Mouse (Mus musculus) cerebral cortex, adult 2 months (tissue): ENCODE results near the gene Mcoln2.

Experiments used
- WGBS: fragments of 180-500 bp; shearing (Covaris S2); methylation state at CpG from one replicate; pipeline ENCODE4 v1.1.7; 2018; 5-methylcytosine and 5-hydroxymethylcytosine counted together

Gene Mcoln2

DNA sequence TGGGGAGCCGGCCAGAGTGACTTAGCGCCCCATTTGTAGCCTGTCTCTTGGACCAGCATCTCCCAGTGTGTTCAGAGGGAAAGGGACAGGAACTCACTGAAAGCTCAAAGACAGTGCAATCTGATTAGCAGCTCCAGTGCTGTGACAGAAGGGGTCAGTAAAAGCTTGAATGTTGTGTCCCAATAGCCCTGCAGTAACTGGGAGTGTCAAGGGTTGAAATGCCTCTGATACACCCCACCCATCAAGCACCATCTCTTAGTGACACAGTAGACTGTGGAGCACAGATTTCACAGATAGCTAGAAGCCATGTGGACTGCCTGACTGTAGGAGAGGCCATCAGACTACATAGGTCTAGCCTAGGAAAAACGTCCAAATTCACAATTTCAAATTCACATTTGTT, 77.8 kb downstream of the Mcoln2 start:
- whole genome bisulfite sequencing = 78% methylated on average over 3 of the region's 3 CpGs

GRCm38 (mm10) chr3:146228559-146229310, 79.1 kb downstream of the Mcoln2 start:
- whole genome bisulfite sequencing = 71% methylated on average over 13 of the region's 13 CpGs

GRCm38 (mm10) chr3:146232708-146233107, 83.1 kb downstream of the Mcoln2 start:
- WGBS = 86% methylated on average over 7 of the region's 7 CpGs

GRCm38 (mm10) chr3:146233741-146234140, 84.1 kb downstream of the Mcoln2 start:
- WGBS = 73% methylated on average over 4 of the region's 4 CpGs

DNA sequence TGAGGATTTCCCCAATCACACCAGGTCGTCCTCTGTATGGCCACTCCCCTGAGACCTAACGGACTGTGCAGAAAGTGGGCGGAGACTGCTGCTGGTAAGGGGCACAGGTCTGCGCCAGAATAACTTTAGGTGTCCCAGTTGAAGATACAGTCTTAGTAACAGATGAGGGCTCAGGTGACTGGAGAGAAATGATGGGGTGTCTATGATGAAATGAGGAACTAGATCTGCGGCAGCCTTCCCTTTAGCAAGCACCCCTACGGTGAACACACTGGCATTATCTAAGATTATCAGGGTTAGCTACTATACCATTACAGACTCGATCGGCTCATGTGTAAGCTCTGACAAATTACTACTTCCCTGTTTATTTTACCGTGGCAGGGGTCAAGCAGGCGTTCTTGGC, 84.9 kb downstream of the Mcoln2 start:
- WGBS = 78% methylated on average over 10 of the region's 10 CpGs

GRCm38 (mm10) chr3:146236280-146236679, 86.6 kb downstream of the Mcoln2 start:
- WGBS = 81% methylated on average over 8 of the region's 8 CpGs

DNA sequence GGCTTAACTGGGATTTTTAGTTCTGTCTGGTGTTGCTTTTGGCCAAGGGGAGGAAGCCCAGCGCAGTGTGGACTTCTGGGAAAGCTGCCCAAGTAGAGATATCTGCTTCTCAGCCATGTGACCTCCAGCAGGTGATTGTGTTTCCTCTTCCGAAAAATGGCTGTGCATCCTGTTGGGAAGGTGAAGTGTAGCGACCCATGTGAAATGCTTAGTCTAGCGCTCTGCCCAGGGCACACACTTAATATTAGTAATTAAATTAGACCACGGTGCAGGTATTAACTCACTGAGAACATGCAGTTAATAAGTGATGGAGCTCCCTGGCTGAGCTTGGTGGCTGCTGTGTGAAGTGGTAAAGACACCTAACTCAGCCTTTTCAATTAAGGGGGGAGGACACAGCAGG, 88.0 kb downstream of the Mcoln2 start:
- WGBS = 79% methylated on average over 5 of the region's 5 CpGs

DNA sequence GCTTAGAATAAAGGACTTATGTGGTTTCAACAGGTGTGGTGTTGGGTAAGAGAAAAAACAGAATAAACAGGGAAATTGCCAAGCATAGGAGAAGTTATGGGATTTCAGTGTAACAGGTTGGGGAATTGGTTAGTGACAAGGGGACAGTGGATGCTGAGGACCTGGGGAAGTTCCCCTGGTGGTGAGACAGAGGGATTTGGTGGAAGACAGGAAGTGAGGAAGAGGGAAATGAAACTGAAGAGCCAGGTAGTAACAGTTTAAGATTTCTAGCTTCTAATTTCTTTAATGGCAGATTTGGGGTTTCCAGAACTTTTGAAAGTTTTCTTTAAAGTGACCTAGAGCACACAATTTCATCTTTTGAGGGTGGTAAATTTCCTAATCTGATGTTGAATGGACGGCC, 95.0 kb downstream of the Mcoln2 start:
- WGBS = 85% methylated on average over 1 of the region's 1 CpGs
